Mouse (Mus musculus): ENCODE results near the gene Zfp317. TPM values are rescaled to one million over a fixed set of nuclear protein-coding genes. Genes with fewer than 3 reads are reported as not detected.

The Zfp317 gene
- polyA plus RNA-seq, 1 experiment from 2014 or later = 38.4 TPM

Other genes with a start within 250 kb of the Zfp317 start
- gene Olfr847, start 243.4 kb upstream of the Zfp317 start, polyA plus RNA-seq (2015; fragmentation: Nextera tagmentation; extraction: Ambion mirVana) = not detected in 2 replicates
- not detected in 2 replicates for gene Olfr849, start 181.8 kb upstream of the Zfp317 start, polyA plus RNA-seq (2015; fragmentation: Nextera tagmentation; extraction: Ambion mirVana)
- not detected in 2 replicates for gene Olfr850, start 143.9 kb upstream of the Zfp317 start, polyA plus RNA-seq (2015; fragmentation: Nextera tagmentation; extraction: Ambion mirVana)
- gene Olfr851, start 128.8 kb upstream of the Zfp317 start, polyA plus RNA-seq (2015; fragmentation: Nextera tagmentation; extraction: Ambion mirVana) = not detected in 2 replicates
- gene Olfr853, start 81.0 kb upstream of the Zfp317 start, polyA plus RNA-seq (2015; fragmentation: Nextera tagmentation; extraction: Ambion mirVana) = not detected in 2 replicates
- gene Olfr854, start 54.7 kb upstream of the Zfp317 start, polyA plus RNA-seq (2015; fragmentation: Nextera tagmentation; extraction: Ambion mirVana) = not detected in 2 replicates
- not detected in 2 replicates for gene Olfr855, start 39.5 kb upstream of the Zfp317 start, polyA plus RNA-seq (2015; fragmentation: Nextera tagmentation; extraction: Ambion mirVana)
- not detected in 2 replicates for gene Olfr857, start 87.3 kb downstream of the Zfp317 start, polyA plus RNA-seq (2015; fragmentation: Nextera tagmentation; extraction: Ambion mirVana)
- gene Olfr58, start 158.2 kb downstream of the Zfp317 start, polyA plus RNA-seq (2015; fragmentation: Nextera tagmentation; extraction: Ambion mirVana) = not detected in 2 replicates
- not detected in 2 replicates for gene Olfr859, start 182.8 kb downstream of the Zfp317 start, polyA plus RNA-seq (2015; fragmentation: Nextera tagmentation; extraction: Ambion mirVana)
- not detected in 2 replicates for gene Olfr860, start 227.6 kb downstream of the Zfp317 start, polyA plus RNA-seq (2015; fragmentation: Nextera tagmentation; extraction: Ambion mirVana)